Mouse (Mus musculus): ENCODE data around the gene Ccdc51. TPM values are rescaled to one million over a fixed set of nuclear protein-coding genes. Genes with fewer than 3 reads are reported as not detected.
A peak's percentile ranks its signal among the peaks of the same experiment; 100 is the strongest.

The Ccdc51 gene
- polyA plus RNA-seq, 1 experiment from 2014 or later, result 14.6 TPM

DNA sequence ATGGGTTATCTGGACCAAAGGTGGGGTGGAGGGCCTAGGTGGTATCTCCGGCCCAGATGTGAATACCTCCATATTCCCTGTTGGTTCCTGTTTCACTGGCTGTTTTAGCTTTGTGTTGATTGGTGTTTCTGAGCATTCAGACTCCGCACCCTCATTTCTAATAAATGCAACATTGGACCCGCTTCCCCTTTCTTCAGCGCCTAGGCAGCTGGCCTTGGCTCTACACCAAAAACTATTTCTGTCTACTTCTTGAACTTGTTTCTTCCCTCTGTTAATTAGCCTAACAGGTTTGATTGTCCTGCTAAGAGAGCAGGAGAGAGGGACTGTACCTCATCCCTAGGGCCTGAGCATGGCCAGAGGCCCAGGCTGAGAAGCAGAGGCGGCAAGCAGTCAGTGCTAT is 24.8 kb upstream of the Ccdc51 start:
- no peaks in the 10 kb centered on the region for H3K9me3 ChIP-seq (replicated peaks)
- peaks cover 48% of the 10 kb centered on the region for H3K36me3 ChIP-seq
- WGBS, result 94% methylated on average over 5 of the region's 5 CpGs

GRCm38 (mm10) chr9:109058006-109058765 is 24.1 kb upstream of the Ccdc51 start:
- Histone ChIP-seq H3K27me3 (replicated peaks) (no peaks in the 10 kb centered on the region), H3K9me3 (replicated peaks) (no peaks in the 10 kb centered on the region), H3K4me3 (peak overlapping the region; percentile 42; the same call in 1 of the 2 replicates), H3K27ac (ENCODE audit: poor library complexity, severe bottlenecking) (peak overlapping the region; percentile 87; the same call in 1 of the 2 replicates), H3K4me2 (peak overlapping the region; percentile 65), H3K36me3 (peaks cover 52% of the 10 kb centered on the region), H3K9ac (peak overlapping the region; percentile 71; the same call in 1 of the 2 replicates), H3K4me1 (replicated peaks) (peaks cover 28% of the 10 kb centered on the region)
- 92% methylated on average over 19 of the region's 19 CpGs for WGBS
- ATAC-seq (ENCODE audit: insufficient number of reproducible peaks, low FRiP score), result no peak

More for the DNA sequence above, 24.8 kb upstream of the Ccdc51 start:
- H3K4me2 ChIP-seq, result no peak overlapping the region
- H3K27me3 ChIP-seq (replicated peaks), result no peaks in the 10 kb centered on the region
- peaks cover 28% of the 10 kb centered on the region for H3K4me1 ChIP-seq (replicated peaks)
- H3K4me3 ChIP-seq, result no peak overlapping the region
- ATAC-seq (ENCODE audit: insufficient number of reproducible peaks, low FRiP score), result no peak
- H3K9ac ChIP-seq, result no peak overlapping the region
- H3K27ac ChIP-seq (ENCODE audit: poor library complexity, severe bottlenecking), result no peak overlapping the region

DNA sequence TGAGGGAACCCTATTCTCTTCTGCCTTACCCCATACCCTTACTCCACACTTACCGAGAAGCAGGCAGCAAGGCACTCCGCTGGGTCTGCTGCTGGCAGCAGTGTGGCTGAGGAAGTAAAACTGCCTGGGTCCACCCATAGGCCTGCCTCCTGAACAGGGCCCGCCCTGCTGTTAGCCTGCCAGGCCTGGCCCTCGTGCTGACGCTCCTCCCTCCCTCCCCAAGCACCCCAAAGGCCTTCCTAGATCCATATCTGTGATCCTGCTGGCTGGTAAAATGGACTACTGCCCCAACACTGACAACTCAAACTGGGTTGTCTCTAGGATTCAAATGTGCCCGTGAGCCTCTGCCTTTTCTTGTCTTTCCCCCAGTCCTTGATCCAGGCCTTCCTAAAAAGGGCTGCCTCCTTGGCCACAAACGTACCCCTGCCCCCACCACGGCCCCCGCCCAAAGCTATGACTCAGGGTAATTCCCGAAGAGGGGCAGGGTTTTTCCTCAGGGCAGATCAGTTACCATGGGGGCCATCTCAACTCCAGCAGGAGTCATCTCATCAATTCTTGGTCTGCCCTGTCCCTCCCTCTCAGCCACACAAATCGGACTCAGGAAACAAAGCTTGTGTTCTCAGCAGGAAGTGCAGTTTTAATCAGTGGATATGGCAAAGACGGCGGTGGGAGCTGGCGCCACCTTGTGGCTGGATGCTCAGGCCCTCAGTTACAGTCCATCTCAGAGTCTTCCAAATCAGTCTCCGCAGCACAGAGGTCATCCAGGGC is 23.0 kb upstream of the Ccdc51 start, which contains the start of gene Trex1:
Gene Trex1, minus strand, starts transcription at position 599 of the 768 bp plus-strand sequence.
- ATAC-seq (ENCODE audit: insufficient number of reproducible peaks, low FRiP score), result peak; percentile 91
- Histone ChIP-seq H3K36me3 (peaks cover 62% of the 10 kb centered on the region), H3K4me1 (replicated peaks) (peaks cover 24% of the 10 kb centered on the region), H3K27me3 (replicated peaks) (no peaks in the 10 kb centered on the region), H3K4me3 (peak within 1 kb of the TSS; percentile 42), H3K4me2 (peak within 1 kb of the TSS; percentile 65), H3K9me3 (replicated peaks) (no peaks in the 10 kb centered on the region), H3K9ac (peak within 1 kb of the TSS; percentile 71), H3K27ac (ENCODE audit: poor library complexity, severe bottlenecking) (peak within 1 kb of the TSS; percentile 87)
- 8% methylated on average over 15 of the region's 15 CpGs for WGBS

GRCm38 (mm10) chr9:109060184-109060897 is 22.0 kb upstream of the Ccdc51 start:
- peaks cover 73% of the 10 kb centered on the region for H3K36me3 ChIP-seq
- H3K9ac ChIP-seq, result no peak overlapping the region
- no peaks in the 10 kb centered on the region for H3K27me3 ChIP-seq (replicated peaks)
- 84% methylated on average over 16 of the region's 16 CpGs for WGBS
- H3K4me3 ChIP-seq, result no peak overlapping the region
- peaks cover 16% of the 10 kb centered on the region for H3K4me1 ChIP-seq (replicated peaks)
- H3K4me2 ChIP-seq, result no peak overlapping the region
- H3K9me3 ChIP-seq (replicated peaks), result no peaks in the 10 kb centered on the region
- no peak overlapping the region for H3K27ac ChIP-seq (ENCODE audit: poor library complexity, severe bottlenecking)
- ATAC-seq (ENCODE audit: insufficient number of reproducible peaks, low FRiP score), result no peak

- 83% methylated on average over 5 of the region's 5 CpGs for WGBS
Measured at GRCm38 (mm10) chr9:109060898-109061295, 21.4 kb upstream of the Ccdc51 start.

DNA sequence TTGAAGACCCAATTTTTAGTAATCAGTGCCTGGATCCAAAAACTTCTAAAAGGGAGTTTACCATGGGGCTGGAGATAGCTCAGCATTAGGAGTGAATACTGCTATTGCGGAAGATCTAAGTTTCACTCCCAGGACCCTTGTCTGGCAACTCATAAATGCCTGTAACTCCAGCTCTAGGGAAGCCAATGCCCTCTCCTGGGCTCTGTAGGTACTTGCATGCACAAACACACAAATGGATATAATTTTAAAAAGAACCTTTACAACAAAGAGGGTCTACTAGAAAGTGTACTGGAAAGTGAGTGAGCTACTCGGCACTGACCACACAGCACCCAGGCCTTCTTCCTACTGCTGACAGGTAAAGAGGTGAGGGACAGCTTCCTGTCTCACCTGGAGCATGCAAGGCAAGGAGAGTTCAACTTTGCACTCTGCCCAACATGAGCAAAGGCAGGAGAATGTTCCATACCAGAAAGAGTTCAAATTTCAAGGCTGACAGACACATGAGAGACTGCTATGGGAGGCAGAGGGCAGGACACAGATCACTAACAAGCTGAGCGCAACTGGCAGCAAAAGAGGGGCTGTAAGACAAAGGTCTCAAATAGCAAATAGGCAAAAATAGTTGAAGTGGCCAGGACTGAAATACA is 14.1 kb upstream of the Ccdc51 start:
- Histone ChIP-seq H3K4me2 (no peak overlapping the region), H3K9me3 (replicated peaks) (no peaks in the 10 kb centered on the region), H3K4me3 (no peak overlapping the region), H3K9ac (no peak overlapping the region), H3K4me1 (replicated peaks) (peaks cover 8% of the 10 kb centered on the region), H3K36me3 (peaks cover 79% of the 10 kb centered on the region), H3K27ac (ENCODE audit: poor library complexity, severe bottlenecking) (no peak overlapping the region), H3K27me3 (replicated peaks) (no peaks in the 10 kb centered on the region)
- ATAC-seq (ENCODE audit: insufficient number of reproducible peaks, low FRiP score), result no peak
- 90% methylated on average over 3 of the region's 3 CpGs for WGBS

More at GRCm38 (mm10) chr9:109060898-109061295, 21.4 kb upstream of the Ccdc51 start:
- no peak overlapping the region for H3K4me2 ChIP-seq
- H3K4me1 ChIP-seq (replicated peaks), result peaks cover 13% of the 10 kb centered on the region
- no peak overlapping the region for H3K9ac ChIP-seq
- H3K9me3 ChIP-seq (replicated peaks), result no peaks in the 10 kb centered on the region
- peaks cover 77% of the 10 kb centered on the region for H3K36me3 ChIP-seq
- H3K27ac ChIP-seq (ENCODE audit: poor library complexity, severe bottlenecking), result no peak overlapping the region
- no peaks in the 10 kb centered on the region for H3K27me3 ChIP-seq (replicated peaks)
- no peak overlapping the region for H3K4me3 ChIP-seq
- ATAC-seq (ENCODE audit: insufficient number of reproducible peaks, low FRiP score), result no peak

GRCm38 (mm10) chr9:109073661-109074573 is 8.4 kb upstream of the Ccdc51 start, which contains the start of gene Atrip:
Atrip (minus strand) TSS chr9:109074124.
- peaks cover 17% of the 10 kb centered on the region for H3K4me1 ChIP-seq (replicated peaks)
- H3K27ac ChIP-seq (ENCODE audit: poor library complexity, severe bottlenecking), result peak within 1 kb of the TSS; percentile 58
- under 1% methylated on average over 57 of the region's 57 CpGs for WGBS
- peaks cover 37% of the 10 kb centered on the region for H3K36me3 ChIP-seq
- peak within 1 kb of the TSS; percentile 84 for H3K4me3 ChIP-seq
- no peaks in the 10 kb centered on the region for H3K9me3 ChIP-seq (replicated peaks)
- ATAC-seq (ENCODE audit: insufficient number of reproducible peaks, low FRiP score), result peak; percentile 98
- H3K27me3 ChIP-seq (replicated peaks), result no peaks in the 10 kb centered on the region
- peak within 1 kb of the TSS; percentile 95 for H3K4me2 ChIP-seq
- H3K9ac ChIP-seq, result peak within 1 kb of the TSS; percentile 92

DNA sequence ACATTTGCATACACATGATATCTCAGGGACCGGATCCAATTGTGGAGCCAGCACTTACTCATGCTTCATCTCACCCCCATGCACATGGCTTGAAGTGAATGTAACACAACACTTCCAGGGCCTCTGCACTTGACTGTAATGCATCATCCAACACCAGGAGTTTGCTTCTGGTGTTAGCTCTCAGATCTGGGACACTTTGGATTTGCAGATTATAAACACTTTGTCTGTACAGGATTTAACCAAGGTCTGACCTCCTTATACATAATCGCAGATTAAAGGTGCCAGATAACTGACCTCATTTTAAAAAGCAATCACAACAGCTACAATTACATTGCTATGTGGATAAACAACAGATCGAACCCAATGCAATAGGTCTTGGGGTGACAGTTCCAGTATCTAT is 1.8 kb upstream of the Ccdc51 start:
- Histone ChIP-seq H3K36me3 (peaks cover 30% of the 10 kb centered on the region), H3K4me3 (no peak overlapping the region), H3K9ac (no peak overlapping the region), H3K4me1 (replicated peaks) (peaks cover 23% of the 10 kb centered on the region), H3K4me2 (no peak overlapping the region), H3K9me3 (replicated peaks) (no peaks in the 10 kb centered on the region), H3K27ac (ENCODE audit: poor library complexity, severe bottlenecking) (no peak overlapping the region), H3K27me3 (replicated peaks) (no peaks in the 10 kb centered on the region)
- ATAC-seq (ENCODE audit: insufficient number of reproducible peaks, low FRiP score), result no peak
- 91% methylated on average over 3 of the region's 3 CpGs for WGBS

GRCm38 (mm10) chr9:109081749-109082123 is 557 bp upstream of the Ccdc51 start:
- Histone ChIP-seq H3K9me3 (replicated peaks) (no peaks in the 10 kb centered on the region), H3K27me3 (replicated peaks) (no peaks in the 10 kb centered on the region), H3K4me1 (replicated peaks) (peaks cover 23% of the 10 kb centered on the region), H3K9ac (peak overlapping the region; percentile 85), H3K36me3 (peaks cover 30% of the 10 kb centered on the region), H3K4me3 (peak overlapping the region; percentile 80), H3K4me2 (peak overlapping the region; percentile 93), H3K27ac (ENCODE audit: poor library complexity, severe bottlenecking) (peak overlapping the region; percentile 71)
- ATAC-seq (ENCODE audit: insufficient number of reproducible peaks, low FRiP score), result peak; percentile 20; the same call in 1 of the 2 replicates
- WGBS, result 5% methylated on average over 11 of the region's 11 CpGs

GRCm38 (mm10) chr9:109084922-109085321 is 2.6 kb downstream of the Ccdc51 start:
- 21% methylated on average over 2 of the region's 2 CpGs for WGBS
- H3K4me1 ChIP-seq (replicated peaks), result peaks cover 32% of the 10 kb centered on the region
- no peak overlapping the region for H3K4me3 ChIP-seq
- H3K9ac ChIP-seq, result no peak overlapping the region
- no peaks in the 10 kb centered on the region for H3K27me3 ChIP-seq (replicated peaks)
- H3K36me3 ChIP-seq, result peaks cover 22% of the 10 kb centered on the region
- H3K27ac ChIP-seq (ENCODE audit: poor library complexity, severe bottlenecking), result no peak overlapping the region
- no peak for ATAC-seq (ENCODE audit: insufficient number of reproducible peaks, low FRiP score)
- no peaks in the 10 kb centered on the region for H3K9me3 ChIP-seq (replicated peaks)
- no peak overlapping the region for H3K4me2 ChIP-seq

Data from heart, embryonic 12.5 days (tissue).